Mouse (Mus musculus): ENCODE data around the gene Zp2.

DNA sequence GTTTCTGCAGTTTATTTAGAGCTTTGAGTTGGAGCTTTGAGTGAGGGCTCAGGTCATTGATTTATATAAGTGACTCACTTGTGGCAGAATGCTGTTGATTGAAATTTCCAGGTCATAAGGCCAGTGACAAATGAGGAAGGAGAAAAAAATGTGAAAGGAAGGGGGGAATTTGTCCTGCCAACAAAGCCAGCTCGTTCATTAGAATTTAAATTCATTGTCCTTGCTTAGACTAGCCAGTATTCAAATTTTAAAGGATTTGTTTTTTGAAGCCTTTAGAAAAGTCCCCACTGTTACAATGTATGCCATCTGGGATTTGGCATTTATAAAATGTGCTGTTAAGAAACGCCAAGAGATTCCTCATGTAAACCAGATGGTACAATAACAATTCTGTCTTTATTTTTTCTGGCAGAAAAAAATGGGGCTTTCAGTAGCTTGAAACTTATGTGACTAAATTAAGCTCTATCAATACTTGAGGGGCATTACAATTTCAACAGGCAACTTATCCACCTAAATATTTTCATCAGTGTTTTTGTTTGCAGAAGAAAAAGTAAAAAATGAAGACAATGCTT lies 11.8 kb upstream of the Zp2 start:
- no peak for TF ChIP-seq CTCF (IDR thresholded peaks at IDR 0.05; ENCODE audit: control insufficient read depth, insufficient read depth, insufficient replicate concordance, low read depth, low read length)
- no peak for TF ChIP-seq POLR2A (IDR thresholded peaks at IDR 0.05; ENCODE audit: control insufficient read depth, low read depth, low read length)

Measured in testis, adult 2 months (tissue).